Mouse (Mus musculus) induced T-regulatory cell, adult 2 months (primary cell): ENCODE measurements around the gene Vps29.
"Not testable (repeated sequence)": the region's sequence is repeated elsewhere in the genome, so short reads cannot be mapped to it uniquely, and the experiment has no call there.

Experiments
- DNase-seq: peaks from one replicate; pipeline ENCODE4 v3.0.0-alpha.2; 2012; ENCODE audit warnings: low read depth

Vps29 gene

GRCm38 (mm10) chr5:122353807-122354491, at the start of gene Vps29, which contains the start of gene Rad9b:
Vps29 (plus strand) TSS chr5:122354369.
Rad9b (minus strand) TSS chr5:122354233.
- DNase-seq, result peak; percentile 100

- no peak for DNase-seq
Measured at GRCm38 (mm10) chr5:122304541-122304940, 49.6 kb upstream of the Vps29 start.

GRCm38 (mm10) chr5:122305472-122305871, 48.7 kb upstream of the Vps29 start:
- DNase-seq, result no peak

- DNase-seq, result no peak
Measured at GRCm38 (mm10) chr5:122306536-122306935, 47.6 kb upstream of the Vps29 start.

- no peak for DNase-seq
Measured at GRCm38 (mm10) chr5:122310699-122311098, 43.5 kb upstream of the Vps29 start.

GRCm38 (mm10) chr5:122311692-122312091, 42.5 kb upstream of the Vps29 start:
- no peak for DNase-seq

GRCm38 (mm10) chr5:122312346-122312745, 41.8 kb upstream of the Vps29 start:
- DNase-seq, result no peak

- no peak for DNase-seq
Measured at GRCm38 (mm10) chr5:122312942-122313684, 41.1 kb upstream of the Vps29 start.

GRCm38 (mm10) chr5:122314966-122315667, 39.1 kb upstream of the Vps29 start:
- peak; percentile 26 for DNase-seq

- peak; percentile 28 for DNase-seq
Measured at GRCm38 (mm10) chr5:122317329-122318045, 36.7 kb upstream of the Vps29 start.

- peak; percentile 76 for DNase-seq
Measured at GRCm38 (mm10) chr5:122318100-122318499, 36.1 kb upstream of the Vps29 start.

- DNase-seq, result not testable (repeated sequence)
Measured at GRCm38 (mm10) chr5:122318976-122319375, 35.2 kb upstream of the Vps29 start.

- DNase-seq, result no peak
Measured at GRCm38 (mm10) chr5:122319474-122320204, 34.5 kb upstream of the Vps29 start.

GRCm38 (mm10) chr5:122320205-122320781, 33.9 kb upstream of the Vps29 start:
- DNase-seq, result no peak

GRCm38 (mm10) chr5:122323523-122323922, 30.6 kb upstream of the Vps29 start:
- no peak for DNase-seq

- no peak for DNase-seq
Measured at GRCm38 (mm10) chr5:122324608-122325431, 29.3 kb upstream of the Vps29 start.

GRCm38 (mm10) chr5:122325477-122325876, 28.7 kb upstream of the Vps29 start:
- DNase-seq, result no peak

- DNase-seq, result no peak
Measured at GRCm38 (mm10) chr5:122327283-122327682, 26.9 kb upstream of the Vps29 start.

- no peak for DNase-seq
Measured at GRCm38 (mm10) chr5:122330269-122330668, 23.9 kb upstream of the Vps29 start.

- DNase-seq, result no peak
Measured at GRCm38 (mm10) chr5:122334682-122335081, 19.5 kb upstream of the Vps29 start.
